Mouse (Mus musculus): ENCODE measurements at regions not wholly inside any gene's neighbourhood (a gene's known extent, or its start where the extent isn't known, plus 50 kb on each side); places are given as distances from the start of the nearest gene placed in this dataset.

GRCm38 (mm10) chr13:44555979-44556378 lies 173.3 kb upstream of the Jarid2 start:
- DNase-seq, result no peak
- intact Hi-C loops (cut with DNase I), result no loop called here

GRCm38 (mm10) chr13:44558051-44558450 lies 171.2 kb upstream of the Jarid2 start:
- intact Hi-C loops (cut with DNase I), result no loop called here
- no peak for DNase-seq

GRCm38 (mm10) chr13:44558491-44559177 lies 170.6 kb upstream of the Jarid2 start:
- DNase-seq, result no peak
- intact Hi-C loops (cut with DNase I), result no loop called here

GRCm38 (mm10) chr13:44559178-44559565 lies 170.1 kb upstream of the Jarid2 start:
- DNase-seq, result no peak
- intact Hi-C loops (cut with DNase I), result no loop called here

- DNase-seq, result no peak
- intact Hi-C loops (cut with DNase I), result no loop called here
These were observed 169.6 kb upstream of the Jarid2 start for GRCm38 (mm10) chr13:44559706-44560105.

- no peak for DNase-seq
- intact Hi-C loops (cut with DNase I), result no loop called here
These were observed 164.6 kb upstream of the Jarid2 start for GRCm38 (mm10) chr13:44564705-44565104.

GRCm38 (mm10) chr13:44567696-44568095 lies 161.6 kb upstream of the Jarid2 start:
- no peak for DNase-seq
- intact Hi-C loops (cut with DNase I), result no loop called here

- intact Hi-C loops (cut with DNase I), result no loop called here
- DNase-seq, result peak in 1 of 2 experiments; percentile 10
These were observed 160.0 kb upstream of the Jarid2 start for GRCm38 (mm10) chr13:44569241-44569778.

- no peak for DNase-seq
These were observed 155.8 kb upstream of the Jarid2 start for GRCm38 (mm10) chr13:44573463-44573862.

GRCm38 (mm10) chr13:44579215-44579614 lies 150.1 kb upstream of the Jarid2 start:
- intact Hi-C loops (cut with DNase I), result no loop called here
- DNase-seq, result no peak

More at GRCm38 (mm10) chr13:44573463-44573862, 155.8 kb upstream of the Jarid2 start:
- intact Hi-C loops (cut with DNase I), result no loop called here

- no peak for DNase-seq
- intact Hi-C loops (cut with DNase I), result no loop called here
These were observed 149.0 kb upstream of the Jarid2 start for GRCm38 (mm10) chr13:44580156-44580736.

- intact Hi-C loops (cut with DNase I), result no loop called here
- DNase-seq, result no peak
These were observed 148.5 kb upstream of the Jarid2 start for GRCm38 (mm10) chr13:44580767-44581166.

- intact Hi-C loops (cut with DNase I), result no loop called here
- peak in 1 of 2 experiments; percentile 24 for DNase-seq
These were observed 147.1 kb upstream of the Jarid2 start for GRCm38 (mm10) chr13:44581947-44582766.

- intact Hi-C loops (cut with DNase I), result no loop called here
- no peak for DNase-seq
These were observed 146.5 kb upstream of the Jarid2 start for GRCm38 (mm10) chr13:44582767-44583085.

GRCm38 (mm10) chr13:44583614-44584013 lies 145.7 kb upstream of the Jarid2 start:
- no peak for DNase-seq
- intact Hi-C loops (cut with DNase I), result no loop called here

GRCm38 (mm10) chr13:44584151-44584550 lies 145.1 kb upstream of the Jarid2 start:
- no peak for DNase-seq
- intact Hi-C loops (cut with DNase I), result no loop called here

GRCm38 (mm10) chr13:44584551-44584950 lies 144.7 kb upstream of the Jarid2 start:
- DNase-seq, result no peak
- intact Hi-C loops (cut with DNase I), result no loop called here

- intact Hi-C loops (cut with DNase I), result no loop called here
These were observed 141.4 kb upstream of the Jarid2 start for GRCm38 (mm10) chr13:44587846-44588245.

GRCm38 (mm10) chr13:44594645-44595044 lies 134.6 kb upstream of the Jarid2 start:
- DNase-seq, result no peak
- intact Hi-C loops (cut with DNase I), result no loop called here

More at GRCm38 (mm10) chr13:44587846-44588245, 141.4 kb upstream of the Jarid2 start:
- no peak for DNase-seq

GRCm38 (mm10) chr13:44597666-44598065 lies 131.6 kb upstream of the Jarid2 start:
- intact Hi-C loops (cut with DNase I), result no loop called here
- DNase-seq, result no peak

GRCm38 (mm10) chr13:44601024-44601423 lies 128.2 kb upstream of the Jarid2 start:
- DNase-seq, result no peak
- intact Hi-C loops (cut with DNase I), result no loop called here

Measured in heart, postnatal 36 days (tissue).